Mouse (Mus musculus): ENCODE results near the gene Pih1d1.

GRCm38 (mm10) chr7:45157459-45157858, 3.4 kb downstream of the Pih1d1 start:
- TF ChIP-seq CTCF (IDR thresholded peaks at IDR 0.05; ENCODE audit: low read depth) (no peak), EP300 (IDR thresholded peaks at IDR 0.05; ENCODE audit: low read depth) (no peak)
